Mouse (Mus musculus) ES-E14 (cell line): Measurements from ENCODE around the gene Serinc3.

ENCODE experiments used
- CHD2 ChIP-seq: IDR thresholded peaks from 2 replicates; pipeline ENCODE4 v1.6.1; 2014; ENCODE audit warnings: mild to moderate bottlenecking, low read depth, low read length, inconsistent platforms
- HCFC1 ChIP-seq: IDR thresholded peaks from 2 replicates; pipeline ENCODE4 v1.6.1; 2012; ENCODE audit warnings: low read length, inconsistent platforms, borderline replicate concordance; ENCODE audit not compliant: insufficient read depth
- MAFK ChIP-seq: IDR thresholded peaks from 2 replicates; pipeline ENCODE4 v1.6.1; 2014; ENCODE audit warnings: mild to moderate bottlenecking, low read depth, low read length, inconsistent platforms; ENCODE audit not compliant: insufficient read depth
- ZC3H11A ChIP-seq: IDR thresholded peaks from 2 replicates; pipeline ENCODE4 v1.6.1; 2012; ENCODE audit warnings: low read depth, mild to moderate bottlenecking, inconsistent platforms, low read length, borderline replicate concordance
- ZNF384 ChIP-seq: IDR thresholded peaks from 2 replicates; pipeline ENCODE4 v1.6.1; 2012; ENCODE audit warnings: low read depth, low read length, inconsistent platforms

DNA sequence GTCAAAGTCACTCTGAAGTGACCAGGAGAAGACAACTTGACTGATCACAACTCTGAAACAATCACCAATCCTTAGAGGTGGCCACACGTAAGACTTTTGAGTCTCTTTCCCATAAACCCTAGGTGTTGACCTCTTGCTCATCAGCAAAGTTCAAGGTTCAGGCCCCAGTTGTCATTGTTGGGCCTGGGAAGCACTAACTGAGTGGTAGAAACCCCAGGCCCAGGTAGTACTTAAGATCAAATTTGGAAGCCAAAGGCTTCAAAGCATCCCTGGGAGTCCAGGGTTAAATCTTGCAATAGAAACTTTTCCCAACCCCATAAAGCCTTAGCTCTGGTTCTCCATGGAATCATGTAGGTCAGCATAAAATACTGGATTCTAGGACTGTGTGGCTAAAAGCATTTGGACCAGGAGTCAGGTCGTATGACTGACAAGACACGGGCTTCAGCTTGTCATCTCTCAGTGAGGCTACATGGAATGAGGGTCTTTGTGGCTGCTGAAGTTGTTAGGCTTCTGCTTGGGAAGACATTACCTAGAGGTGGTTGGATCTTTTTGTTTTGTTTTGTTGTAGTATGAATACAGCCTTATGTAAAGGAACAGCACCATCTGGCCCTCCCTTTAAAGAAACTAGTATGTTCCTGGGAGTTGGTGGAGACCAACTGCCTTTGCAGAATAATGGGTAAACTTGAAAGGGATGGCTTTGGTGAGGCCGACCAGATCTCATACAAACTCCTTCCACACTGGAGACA is 28.9 kb downstream of the Serinc3 start:
- TF ChIP-seq CHD2: no peak
- TF ChIP-seq ZNF384: no peak
- no peak for TF ChIP-seq HCFC1
- TF ChIP-seq MAFK: no peak
- no peak for TF ChIP-seq ZC3H11A
